Mouse (Mus musculus) lung, embryonic 14.5 days (tissue): Measurements from ENCODE around the gene Pir. TPM values are rescaled to one million over a fixed set of nuclear protein-coding genes. Genes with fewer than 3 reads are reported as not detected.

Source experiments
- ATAC-seq: fragments of 200-750 bp; cut with Nextera tagmentation; 2 replicates; pipeline ENCODE4 v1.8.0; 2017; ENCODE audit warnings: mild to moderate bottlenecking, moderate TSS enrichment, moderate library complexity; ENCODE audit not compliant: insufficient read depth
- DNase-seq: peaks from one replicate; pipeline ENCODE4 v3.0.0-alpha.2; 2015
- H3K27ac ChIP-seq: fragments of 300-500 bp; sonication (generic); 2 replicates; pipeline ENCODE4 v1.5.1; 2014; ENCODE audit warnings: low read depth, mild to moderate bottlenecking, moderate library complexity
- H3K27me3 ChIP-seq: fragments of 300-500 bp; sonication (generic); 2 replicates; pipeline ENCODE4 v1.6.1; 2014; ENCODE audit warnings: low read length, control low read depth; ENCODE audit not compliant: insufficient read depth
- H3K36me3 ChIP-seq: fragments of 300-500 bp; sonication (generic); 2 replicates; pipeline ENCODE4 v1.6.1; 2014; ENCODE audit warnings: control low read depth; ENCODE audit not compliant: insufficient read depth
- H3K4me1 ChIP-seq: fragments of 300-500 bp; sonication (generic); 2 replicates; pipeline ENCODE4 v1.6.1; 2014; ENCODE audit warnings: antibody characterized with exemption, control low read depth; ENCODE audit not compliant: insufficient read depth
- H3K4me2 ChIP-seq: fragments of 300-500 bp; sonication (generic); 2 replicates; pipeline ENCODE4 v1.6.1; 2014; ENCODE audit warnings: mild to moderate bottlenecking
- H3K4me3 ChIP-seq: fragments of 300-500 bp; sonication (generic); 2 replicates; pipeline ENCODE4 v1.5.1; 2014; ENCODE audit warnings: low read depth, low read length
- H3K9ac ChIP-seq: fragments of 300-500 bp; sonication (generic); 2 replicates; pipeline ENCODE4 v1.6.1; 2014
- H3K9me3 ChIP-seq: fragments of 300-500 bp; sonication (generic); 2 replicates; pipeline ENCODE4 v1.6.1; 2016; ENCODE audit warnings: low read depth, low read length, control low read depth
- CTCF ChIP-seq: IDR thresholded peaks from 2 replicates; pipeline ENCODE4 v1.5.1; 2016; ENCODE audit warnings: antibody characterized with exemption, low read depth
- WGBS: fragments of 180-500 bp; shearing (Covaris S2); extraction: QIAGEN DNeasy Blood & Tissue Kit; methylation state at CpG from one replicate; pipeline ENCODE4 v1.1.7; 2014; 5-methylcytosine and 5-hydroxymethylcytosine counted together
- polyA plus RNA-seq: library from polyadenylated mRNA; unstranded; fragments of >200 nt; fragmentation: Nextera tagmentation; extraction: Ambion mirVana; gene quantifications from 2 replicates; pipeline ENCODE4 v1.2.1, GENCODE M21; 2014

Pir gene
- polyA plus RNA-seq, 1 experiment from 2014 or later = 15.9 TPM

DNA sequence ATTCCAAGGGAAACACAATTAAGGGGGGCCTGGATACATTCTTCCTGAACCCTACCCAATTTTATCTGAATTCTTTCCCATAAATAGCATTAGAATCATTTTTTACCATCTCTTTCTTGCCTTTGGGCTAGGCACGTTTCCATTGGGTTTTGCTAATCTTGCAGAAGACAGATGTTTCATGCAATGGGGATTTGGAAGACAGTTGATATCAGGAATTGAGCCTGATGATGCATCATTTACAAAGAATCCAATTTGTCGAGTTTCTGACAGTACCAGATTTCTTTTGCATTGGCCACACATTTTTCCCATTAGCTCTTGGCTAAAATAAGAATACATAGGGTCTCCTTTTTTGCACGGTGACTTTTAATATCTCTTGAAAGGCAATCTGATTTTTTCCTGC lies 61.6 kb downstream of the Pir start:
- DNase-seq (peak; percentile 40), ATAC-seq (peak; percentile 60)
- Histone ChIP-seq H3K4me2 (no peak overlapping the region), H3K9ac (no peak overlapping the region), H3K27me3 (no peaks in the 10 kb centered on the region), H3K4me3 (no peak overlapping the region), H3K27ac (no peak overlapping the region), H3K9me3 (no peaks in the 10 kb centered on the region), H3K36me3 (no peaks in the 10 kb centered on the region), H3K4me1 (no peaks in the 10 kb centered on the region)
- TF ChIP-seq CTCF = no peak
- WGBS = 37% methylated on average over 3 of the region's 3 CpGs

DNA sequence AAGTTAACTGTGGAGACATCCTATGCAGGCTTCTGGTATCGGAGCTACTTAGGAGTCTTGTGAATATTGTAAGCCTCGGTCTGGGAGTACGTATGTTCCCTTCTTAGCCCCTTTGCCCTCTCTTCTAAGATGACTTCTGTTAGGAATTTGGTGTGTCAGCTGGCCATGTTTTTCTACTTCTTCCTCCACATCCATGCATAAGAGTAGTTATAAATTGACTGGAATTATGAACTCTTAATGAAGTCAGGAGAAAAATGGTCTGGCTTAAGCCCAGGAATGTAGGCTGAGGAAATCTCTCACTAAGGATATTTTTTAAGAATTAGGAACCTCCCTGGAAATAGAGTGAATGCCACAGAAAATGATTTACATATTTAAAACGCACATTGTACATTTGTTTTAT lies 69.4 kb downstream of the Pir start:
- no peak overlapping the region for H3K4me2 ChIP-seq
- peak; percentile 29 for DNase-seq
- H3K36me3 ChIP-seq = no peaks in the 10 kb centered on the region
- H3K4me1 ChIP-seq = no peaks in the 10 kb centered on the region
- no peaks in the 10 kb centered on the region for H3K27me3 ChIP-seq
- 69% methylated on average over 4 of the region's 4 CpGs for WGBS
- H3K4me3 ChIP-seq = no peak overlapping the region
- no peak for TF ChIP-seq CTCF
- H3K9me3 ChIP-seq = no peaks in the 10 kb centered on the region
- H3K9ac ChIP-seq = no peak overlapping the region
- no peak for ATAC-seq
- H3K27ac ChIP-seq = peak overlapping the region; percentile 54; the same call in 1 of the 2 replicates

DNA sequence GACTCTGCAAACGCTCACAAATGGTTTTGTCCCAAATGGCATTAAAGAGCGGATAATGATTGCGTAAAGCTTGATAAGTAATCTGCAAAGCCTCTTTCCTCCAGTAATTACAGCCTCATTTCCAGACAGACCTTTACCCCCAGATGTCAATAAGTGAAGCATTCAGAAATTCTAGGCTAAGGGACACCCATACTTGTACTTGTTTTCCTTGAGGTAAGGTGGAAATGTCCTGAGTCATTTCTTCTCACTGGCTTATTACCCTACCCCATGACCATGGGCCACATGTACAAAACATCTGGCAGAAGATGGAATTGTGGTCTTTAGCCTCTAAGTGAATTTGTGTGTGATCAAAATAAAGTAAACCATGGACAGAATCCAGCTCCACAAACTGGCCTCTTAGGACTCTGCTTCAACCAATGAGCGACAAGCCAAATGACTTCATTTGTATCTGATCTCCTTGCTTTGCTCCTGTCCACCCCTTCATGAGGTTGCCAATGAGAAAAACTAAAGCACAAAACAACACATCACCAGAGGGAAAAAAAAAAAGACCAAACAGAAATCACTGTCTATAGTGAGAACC lies 76.3 kb downstream of the Pir start:
- no peak overlapping the region for H3K27ac ChIP-seq
- ATAC-seq = peak; percentile 28; the same call in 1 of the 2 replicates
- no peaks in the 10 kb centered on the region for H3K27me3 ChIP-seq
- H3K9ac ChIP-seq = no peak overlapping the region
- H3K4me2 ChIP-seq = no peak overlapping the region
- H3K36me3 ChIP-seq = no peaks in the 10 kb centered on the region
- WGBS = 79% methylated on average over 4 of the region's 4 CpGs
- H3K4me1 ChIP-seq = no peaks in the 10 kb centered on the region
- H3K9me3 ChIP-seq = no peaks in the 10 kb centered on the region
- peak; percentile 28 for DNase-seq
- H3K4me3 ChIP-seq = no peak overlapping the region
- no peak for TF ChIP-seq CTCF

DNA sequence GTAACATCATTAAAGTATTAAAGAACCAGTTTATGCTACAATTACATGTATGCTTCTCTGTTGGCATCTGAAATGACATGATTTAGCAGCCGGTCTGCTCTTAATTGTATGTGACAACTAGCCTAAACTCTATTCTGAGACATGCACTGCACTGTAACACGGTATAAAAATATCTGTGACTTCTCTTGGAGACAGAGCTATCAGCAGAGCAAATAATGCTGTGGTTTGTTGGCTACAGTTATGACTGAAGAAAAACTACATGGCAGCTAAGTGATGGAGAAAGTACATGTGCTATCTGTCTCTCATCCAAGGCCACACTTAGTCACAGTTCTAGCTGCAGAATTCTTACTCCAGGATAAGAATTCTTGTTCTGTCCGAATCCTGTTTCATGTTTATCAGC lies 79.8 kb downstream of the Pir start:
- no peaks in the 10 kb centered on the region for H3K4me1 ChIP-seq
- no peak; the same call in 1 of the 2 replicates for ATAC-seq
- 46% methylated on average over 3 of the region's 3 CpGs for WGBS

DNA sequence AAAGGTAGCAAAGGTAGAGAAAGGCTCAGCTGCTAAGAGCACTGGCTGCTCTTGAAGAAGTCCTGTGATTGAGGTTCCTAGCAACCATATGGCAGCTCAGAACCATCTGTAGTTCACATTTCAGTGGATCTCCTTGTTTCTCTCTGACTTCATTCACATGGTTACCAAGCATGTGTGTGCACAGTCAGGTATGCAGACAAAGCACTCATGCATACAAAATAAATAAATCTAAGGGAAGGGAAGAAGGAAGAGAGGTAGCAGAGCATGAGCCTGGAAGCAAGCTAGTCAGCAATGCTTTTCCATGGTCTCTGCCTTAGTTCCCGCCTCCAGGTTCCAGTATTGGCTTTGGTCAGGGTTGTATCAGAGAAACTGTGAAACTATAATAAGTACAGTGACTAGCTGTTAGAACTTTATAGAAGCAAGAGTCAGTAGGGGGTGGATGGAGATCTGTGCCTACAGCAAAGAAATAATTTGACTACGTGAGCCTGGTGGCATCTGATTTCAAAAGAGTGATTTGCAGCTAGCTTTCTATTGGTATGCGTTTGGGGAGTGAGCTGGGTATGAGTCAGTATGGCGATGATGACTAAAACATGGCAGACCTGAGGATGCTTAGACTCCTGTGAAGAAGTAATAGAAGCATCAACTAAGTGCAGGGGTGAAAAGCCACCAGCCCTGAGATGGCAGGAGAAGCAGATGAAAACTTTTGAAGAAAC lies 96.1 kb downstream of the Pir start:
- Histone ChIP-seq H3K9me3 (no peaks in the 10 kb centered on the region), H3K4me3 (no peak overlapping the region), H3K27me3 (no peaks in the 10 kb centered on the region), H3K36me3 (no peaks in the 10 kb centered on the region), H3K4me1 (no peaks in the 10 kb centered on the region), H3K27ac (no peak overlapping the region), H3K4me2 (no peak overlapping the region), H3K9ac (no peak overlapping the region)
- no peak for TF ChIP-seq CTCF
- WGBS = 84% methylated on average over 4 of the region's 4 CpGs
- DNase-seq (no peak), ATAC-seq (no peak)

More for the DNA sequence above, 79.8 kb downstream of the Pir start:
- no peak for TF ChIP-seq CTCF
- H3K36me3 ChIP-seq = no peaks in the 10 kb centered on the region
- H3K4me2 ChIP-seq = no peak overlapping the region
- H3K27ac ChIP-seq = no peak overlapping the region
- peak; percentile 41 for DNase-seq
- H3K27me3 ChIP-seq = no peaks in the 10 kb centered on the region
- H3K4me3 ChIP-seq = no peak overlapping the region
- H3K9ac ChIP-seq = no peak overlapping the region
- H3K9me3 ChIP-seq = no peaks in the 10 kb centered on the region

DNA sequence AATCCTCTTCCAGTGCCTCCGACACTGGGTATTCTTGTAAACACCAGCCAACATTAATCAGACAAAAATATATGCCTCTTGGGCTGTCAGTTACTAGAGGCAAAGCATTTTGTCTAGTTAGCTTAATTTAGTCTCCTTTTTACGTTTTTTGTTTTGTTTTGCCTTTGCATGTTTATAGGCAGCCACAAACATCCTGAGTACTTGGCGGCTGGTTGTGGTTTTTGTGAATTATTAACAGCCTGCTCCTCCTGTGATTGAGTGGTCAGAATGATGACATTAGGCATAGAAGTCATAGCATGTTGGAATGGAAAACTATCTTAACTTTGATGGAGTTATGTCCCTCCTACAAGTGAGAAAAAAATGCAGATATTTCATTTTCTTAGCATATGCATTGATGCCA lies 101.4 kb downstream of the Pir start:
- H3K4me3 ChIP-seq = no peak overlapping the region
- no peak for DNase-seq
- H3K36me3 ChIP-seq = no peaks in the 10 kb centered on the region
- no peak for TF ChIP-seq CTCF
- WGBS = 53% methylated on average over 3 of the region's 3 CpGs
- no peak overlapping the region for H3K9ac ChIP-seq
- no peaks in the 10 kb centered on the region for H3K9me3 ChIP-seq
- ATAC-seq = no peak
- no peaks in the 10 kb centered on the region for H3K4me1 ChIP-seq
- H3K27me3 ChIP-seq = no peaks in the 10 kb centered on the region
- H3K27ac ChIP-seq = no peak overlapping the region
- no peak overlapping the region for H3K4me2 ChIP-seq

DNA sequence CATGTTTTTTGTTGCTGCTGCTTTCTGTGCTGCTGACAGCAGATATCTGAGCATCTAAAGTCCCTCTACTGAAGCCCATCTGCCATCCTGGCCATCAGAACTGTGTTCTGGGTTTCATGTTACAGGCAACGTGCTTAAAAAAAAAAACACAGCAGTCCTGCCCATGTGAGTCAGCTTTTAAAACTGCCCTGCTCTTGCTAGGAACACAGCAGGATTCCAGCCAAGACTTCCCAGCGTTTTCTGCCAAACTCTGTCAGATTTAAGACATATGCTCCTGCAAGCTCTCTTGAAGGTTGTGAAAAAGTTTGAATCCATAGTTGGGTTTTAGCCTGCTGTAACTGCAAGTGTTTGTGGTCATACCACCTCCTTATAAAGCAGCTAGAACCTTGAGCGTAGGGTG lies 103.9 kb downstream of the Pir start, which contains the start of gene Vegfd:
Vegfd (plus strand) TSS at position 298 of the 400 bp plus-strand sequence.
- no peak for TF ChIP-seq CTCF
- H3K27me3 ChIP-seq = no peaks in the 10 kb centered on the region
- H3K4me3 ChIP-seq = peak within 1 kb of the TSS; percentile 28
- no peaks in the 10 kb centered on the region for H3K4me1 ChIP-seq
- WGBS = 16% methylated on average over 3 of the region's 3 CpGs
- peak within 1 kb of the TSS; percentile 80 for H3K27ac ChIP-seq
- H3K4me2 ChIP-seq = peak within 1 kb of the TSS; percentile 48
- H3K9ac ChIP-seq = peak within 1 kb of the TSS; percentile 40
- no peaks in the 10 kb centered on the region for H3K9me3 ChIP-seq
- peak; percentile 73; the same call in 1 of the 2 replicates for ATAC-seq
- H3K36me3 ChIP-seq = no peaks in the 10 kb centered on the region
- peak; percentile 86 for DNase-seq
